Mouse (Mus musculus) stomach, postnatal 0 days (tissue): Measurements from ENCODE around the gene Nos3. TPM values are rescaled to one million over a fixed set of nuclear protein-coding genes. Genes with fewer than 3 reads are reported as not detected.

Source experiments
- ATAC-seq: fragments of 200-750 bp; cut with Nextera tagmentation; 2 replicates; pipeline ENCODE4 v1.8.0; 2017; ENCODE audit not compliant: low FRiP score, low TSS enrichment
- DNase-seq: peaks from one replicate; pipeline ENCODE4 v3.0.0-alpha.2; 2016; ENCODE audit warnings: low spot score
- H3K27ac ChIP-seq: fragments of 300-500 bp; sonication (generic); replicated peaks from 2 replicates; pipeline ENCODE4 v1.5.1; 2014; ENCODE audit warnings: mild to moderate bottlenecking, control low read depth
- H3K27me3 ChIP-seq: fragments of 300-500 bp; sonication (generic); 2 replicates; pipeline ENCODE4 v1.6.1; 2014; ENCODE audit warnings: low read length; ENCODE audit not compliant: control insufficient read depth, insufficient read depth
- H3K36me3 ChIP-seq: fragments of 300-500 bp; sonication (generic); 2 replicates; pipeline ENCODE4 v1.6.1; 2014; ENCODE audit warnings: low read length, mixed read lengths; ENCODE audit not compliant: control insufficient read depth, insufficient read depth
- H3K4me1 ChIP-seq: fragments of 300-500 bp; sonication (generic); replicated peaks from 2 replicates; pipeline ENCODE4 v1.6.1; 2014; ENCODE audit warnings: antibody characterized with exemption; ENCODE audit not compliant: control insufficient read depth, insufficient read depth
- H3K4me2 ChIP-seq: fragments of 300-500 bp; sonication (generic); replicated peaks from 2 replicates; pipeline ENCODE4 v1.6.1; 2014; ENCODE audit warnings: low read depth, mild to moderate bottlenecking, control low read depth, moderate library complexity
- H3K4me3 ChIP-seq: fragments of 300-500 bp; sonication (generic); 2 replicates; pipeline ENCODE4 v1.5.1; 2014; ENCODE audit warnings: low read depth, low read length, control low read depth
- H3K9ac ChIP-seq: fragments of 300-500 bp; sonication (generic); 2 replicates; pipeline ENCODE4 v1.6.1; 2014; ENCODE audit warnings: mild to moderate bottlenecking, low read length, control low read depth, mixed read lengths
- H3K9me3 ChIP-seq: fragments of 300-500 bp; sonication (generic); 2 replicates; pipeline ENCODE4 v1.6.1; 2016; ENCODE audit warnings: low read length; ENCODE audit not compliant: control insufficient read depth
- CTCF ChIP-seq: IDR thresholded peaks from 2 replicates; pipeline ENCODE4 v1.5.1; 2016; ENCODE audit warnings: antibody characterized with exemption, low read depth, mild to moderate bottlenecking, moderate library complexity
- EP300 ChIP-seq: optimal IDR thresholded peaks from 2 replicates; pipeline ENCODE3; 2016; ENCODE audit warnings: antibody characterized with exemption
- WGBS: fragments of 180-500 bp; shearing (Covaris S2); extraction: QIAGEN DNeasy Blood & Tissue Kit; methylation state at CpG from one replicate; pipeline ENCODE4 v1.1.7; 2014; 5-methylcytosine and 5-hydroxymethylcytosine counted together
- polyA plus RNA-seq: library from polyadenylated mRNA; unstranded; fragments of >200 nt; fragmentation: Nextera tagmentation; extraction: Ambion mirVana; gene quantifications from 2 replicates; pipeline ENCODE4 v1.2.1, GENCODE M21; 2015

Gene Nos3
- polyA plus RNA-seq, 1 experiment from 2014 or later: 3.2 TPM

- Histone ChIP-seq H3K36me3 (no peaks in the 10 kb centered on the region), H3K4me1 (0 out of 2 replicates have a peak, but pooled peaks cover 5% of the 10 kb centered on the region), H3K27ac (no peak overlapping the region), H3K9ac (no peak overlapping the region), H3K4me3 (no peak overlapping the region), H3K4me2 (no peak overlapping the region), H3K9me3 (no peaks in the 10 kb centered on the region), H3K27me3 (no peaks in the 10 kb centered on the region; the same call in 1 of the 2 replicates)
- ATAC-seq (no peak), DNase-seq (no peak)
- WGBS: 88% methylated on average over 10 of the region's 10 CpGs
- TF ChIP-seq CTCF (no peak), EP300 (no peak)
Measured at GRCm38 (mm10) chr5:24385887-24386550, 21.4 kb downstream of the Nos3 start.

GRCm38 (mm10) chr5:24387264-24388241 is 22.9 kb downstream of the Nos3 start:
- H3K4me2 ChIP-seq: peak overlapping the region; percentile 91
- under 1% methylated on average over 57 of the region's 73 CpGs for WGBS
- peak overlapping the region; percentile 42 for H3K4me3 ChIP-seq
- H3K27me3 ChIP-seq: no peaks in the 10 kb centered on the region; the same call in 1 of the 2 replicates
- no peaks in the 10 kb centered on the region for H3K9me3 ChIP-seq
- peak overlapping the region; percentile 57 for H3K9ac ChIP-seq
- ATAC-seq (peak; percentile 40; the same call in 1 of the 2 replicates), DNase-seq (peak; percentile 81)
- 0 out of 2 replicates have a peak, but pooled peaks cover 5% of the 10 kb centered on the region for H3K4me1 ChIP-seq
- TF ChIP-seq CTCF: peak; percentile 56
- no peak for TF ChIP-seq EP300
- H3K27ac ChIP-seq: peak overlapping the region; percentile 30
- H3K36me3 ChIP-seq: no peaks in the 10 kb centered on the region

- Histone ChIP-seq H3K9me3 (no peaks in the 10 kb centered on the region), H3K36me3 (no peaks in the 10 kb centered on the region), H3K4me3 (peak overlapping the region; percentile 42), H3K4me1 (0 out of 2 replicates have a peak, but pooled peaks cover 5% of the 10 kb centered on the region), H3K27ac (peak overlapping the region; percentile 30; the same call in 1 of the 2 replicates), H3K27me3 (no peaks in the 10 kb centered on the region; the same call in 1 of the 2 replicates), H3K4me2 (peak overlapping the region; percentile 91), H3K9ac (peak overlapping the region; percentile 57; the same call in 1 of the 2 replicates)
- ATAC-seq: no peak
- no peak for DNase-seq
- WGBS: 27% methylated on average over 26 of the region's 26 CpGs
- TF ChIP-seq CTCF (no peak), EP300 (no peak)
Measured at GRCm38 (mm10) chr5:24388246-24388915, 23.8 kb downstream of the Nos3 start.

GRCm38 (mm10) chr5:24389011-24389657 is 24.5 kb downstream of the Nos3 start:
- DNase-seq (no peak), ATAC-seq (no peak)
- Histone ChIP-seq H3K4me2 (no peak overlapping the region), H3K27ac (no peak overlapping the region), H3K9me3 (no peaks in the 10 kb centered on the region), H3K36me3 (no peaks in the 10 kb centered on the region), H3K4me3 (no peak overlapping the region), H3K27me3 (no peaks in the 10 kb centered on the region; the same call in 1 of the 2 replicates), H3K9ac (no peak overlapping the region), H3K4me1 (0 out of 2 replicates have a peak, but pooled peaks cover 3% of the 10 kb centered on the region)
- TF ChIP-seq CTCF: no peak
- no peak for TF ChIP-seq EP300
- 69% methylated on average over 6 of the region's 7 CpGs for WGBS

- 0 out of 2 replicates have a peak, but pooled peaks cover 3% of the 10 kb centered on the region for H3K4me1 ChIP-seq
- H3K27me3 ChIP-seq: no peaks in the 10 kb centered on the region; the same call in 1 of the 2 replicates
- WGBS: 81% methylated on average over 4 of the region's 4 CpGs
- no peak for DNase-seq
- no peak for ATAC-seq
- no peak overlapping the region for H3K27ac ChIP-seq
- no peak overlapping the region for H3K4me2 ChIP-seq
- TF ChIP-seq CTCF: no peak
- TF ChIP-seq EP300: no peak
- H3K9me3 ChIP-seq: no peaks in the 10 kb centered on the region
- H3K4me3 ChIP-seq: no peak overlapping the region
- H3K36me3 ChIP-seq: no peaks in the 10 kb centered on the region
- no peak overlapping the region for H3K9ac ChIP-seq
Measured at GRCm38 (mm10) chr5:24389658-24390020, 25.0 kb downstream of the Nos3 start.
